Mouse (Mus musculus) cerebellum, adult 8-10 months (tissue): ENCODE measurements around the gene Ap5z1.
A peak's percentile ranks its signal among the peaks of the same experiment; 100 is the strongest.

Source experiments
- DNase-seq: peaks from one replicate; pipeline ENCODE4 v3.0.0; 2022

Ap5z1 gene

DNA sequence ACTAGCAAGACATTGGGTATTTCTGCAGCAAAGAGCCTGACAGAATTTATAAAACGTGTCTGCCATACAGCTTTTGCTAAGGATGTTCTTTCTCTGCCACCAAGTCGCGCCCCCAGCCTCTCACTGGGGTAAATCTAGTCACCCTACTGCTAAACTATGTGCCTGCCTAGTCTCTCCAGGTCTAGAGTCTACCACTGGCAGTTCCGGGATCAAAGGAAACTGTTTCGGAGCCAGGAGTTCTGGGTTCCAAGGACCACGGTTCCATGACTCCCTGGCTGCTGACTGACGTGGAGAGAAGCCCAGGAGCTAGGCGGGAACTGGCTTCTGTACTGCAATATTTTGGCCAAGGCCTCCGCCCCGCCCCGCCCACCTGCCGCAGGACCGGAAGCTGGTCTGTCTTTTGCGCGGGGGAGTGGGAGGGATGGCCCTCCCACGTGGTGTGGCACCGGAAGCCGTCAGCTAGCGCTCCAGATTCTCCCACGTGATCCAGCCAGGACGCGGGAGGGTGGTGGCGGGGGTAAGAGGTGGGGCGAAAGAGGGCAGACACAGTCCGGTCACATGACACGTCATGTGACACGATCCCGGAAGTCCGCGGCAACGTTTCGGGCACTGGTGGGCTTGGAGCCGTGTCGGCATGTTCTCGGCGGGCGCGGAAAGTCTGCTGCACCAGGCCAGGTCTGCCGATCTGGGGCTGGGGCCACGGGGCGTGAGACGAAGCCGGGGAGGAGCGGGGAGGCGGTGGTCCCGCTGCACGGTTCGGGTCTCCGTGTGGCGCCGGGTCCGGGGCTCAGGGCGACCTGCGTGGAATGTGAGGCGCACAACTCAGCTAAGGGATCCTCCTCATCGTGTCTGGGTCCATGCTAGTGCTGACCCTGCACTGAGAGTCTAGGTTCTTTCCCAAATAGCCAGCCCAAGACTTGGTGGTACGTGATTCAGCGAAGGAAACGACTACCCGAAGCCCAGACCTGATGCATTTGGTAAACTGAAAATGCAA, at the start of gene Ap5z1:
Gene Ap5z1, plus strand, starts transcription at position 484 of the 994 bp plus-strand sequence.
- DNase-seq, result peak; percentile 89

DNA sequence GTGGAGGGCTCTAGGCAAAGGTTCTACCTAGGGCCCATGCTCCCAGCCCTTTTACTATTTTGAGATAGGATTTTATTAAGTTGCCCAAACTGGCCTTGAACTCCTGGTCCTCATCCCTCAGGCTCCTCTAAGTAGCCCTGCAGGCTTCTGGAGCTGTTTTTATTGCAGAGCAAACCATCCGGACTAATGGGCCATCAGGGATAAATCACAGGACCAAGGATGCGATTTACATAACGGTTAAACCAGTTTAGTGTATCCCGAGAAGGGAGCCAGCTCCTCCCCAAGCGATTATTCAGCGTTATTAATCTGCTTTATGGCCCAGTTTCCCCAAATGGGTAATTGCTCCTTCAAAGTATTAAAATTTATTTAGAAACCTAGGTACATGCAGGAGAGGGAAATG, 48.3 kb upstream of the Ap5z1 start:
- DNase-seq, result no peak

- no peak for DNase-seq
These were observed 47.5 kb upstream of the Ap5z1 start for GRCm38 (mm10) chr5:142416070-142416775.

GRCm38 (mm10) chr5:142417104-142417503, 46.6 kb upstream of the Ap5z1 start:
- no peak for DNase-seq

- no peak for DNase-seq
These were observed 45.9 kb upstream of the Ap5z1 start for GRCm38 (mm10) chr5:142417876-142418275.

- DNase-seq, result no peak
These were observed 45.3 kb upstream of the Ap5z1 start for GRCm38 (mm10) chr5:142418419-142418818.

- no peak for DNase-seq
These were observed 43.4 kb upstream of the Ap5z1 start for GRCm38 (mm10) chr5:142420317-142420716.

DNA sequence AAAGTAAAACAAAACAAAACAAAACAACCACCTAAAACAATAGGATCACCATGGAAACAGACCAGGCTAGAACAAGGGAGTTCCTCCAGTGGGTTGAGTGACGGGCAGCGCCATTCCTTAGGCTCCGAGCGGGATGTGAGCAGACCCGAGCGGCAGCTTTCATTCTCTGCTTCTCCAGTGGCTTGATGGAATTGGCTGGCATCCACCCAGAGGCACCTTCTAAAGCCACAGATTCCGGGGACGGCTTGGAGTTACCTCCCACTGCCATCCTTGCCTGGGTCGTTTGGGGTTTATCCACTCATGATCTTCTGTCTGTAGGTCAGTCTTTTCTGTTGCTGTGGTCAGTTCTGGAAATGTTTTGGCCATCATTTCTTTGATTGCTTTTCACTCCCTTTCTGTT, 42.8 kb upstream of the Ap5z1 start:
- no peak for DNase-seq

DNA sequence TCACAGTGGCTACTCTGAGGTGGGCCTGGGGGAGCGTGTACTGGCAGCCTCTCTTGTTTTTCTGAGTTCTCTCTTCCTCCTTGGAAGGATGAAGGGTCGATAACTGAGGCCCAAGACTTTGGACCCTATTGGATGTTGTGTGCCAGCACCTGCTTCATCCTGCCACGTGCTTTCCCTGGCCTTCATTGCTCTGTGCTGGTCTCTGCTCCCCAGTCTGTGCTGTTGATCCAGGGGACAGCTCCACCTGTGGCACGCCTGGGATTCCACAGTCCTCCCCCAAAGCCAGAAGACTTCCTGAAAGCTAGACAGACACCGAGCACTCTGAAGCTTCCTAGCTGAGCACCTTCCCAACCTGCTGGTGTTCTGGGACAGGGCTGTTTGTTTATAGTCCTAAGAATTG, 41.9 kb upstream of the Ap5z1 start:
- no peak for DNase-seq

- DNase-seq, result no peak
These were observed 40.6 kb upstream of the Ap5z1 start for GRCm38 (mm10) chr5:142423141-142423540.

GRCm38 (mm10) chr5:142423701-142424100, 40.0 kb upstream of the Ap5z1 start:
- no peak for DNase-seq

DNA sequence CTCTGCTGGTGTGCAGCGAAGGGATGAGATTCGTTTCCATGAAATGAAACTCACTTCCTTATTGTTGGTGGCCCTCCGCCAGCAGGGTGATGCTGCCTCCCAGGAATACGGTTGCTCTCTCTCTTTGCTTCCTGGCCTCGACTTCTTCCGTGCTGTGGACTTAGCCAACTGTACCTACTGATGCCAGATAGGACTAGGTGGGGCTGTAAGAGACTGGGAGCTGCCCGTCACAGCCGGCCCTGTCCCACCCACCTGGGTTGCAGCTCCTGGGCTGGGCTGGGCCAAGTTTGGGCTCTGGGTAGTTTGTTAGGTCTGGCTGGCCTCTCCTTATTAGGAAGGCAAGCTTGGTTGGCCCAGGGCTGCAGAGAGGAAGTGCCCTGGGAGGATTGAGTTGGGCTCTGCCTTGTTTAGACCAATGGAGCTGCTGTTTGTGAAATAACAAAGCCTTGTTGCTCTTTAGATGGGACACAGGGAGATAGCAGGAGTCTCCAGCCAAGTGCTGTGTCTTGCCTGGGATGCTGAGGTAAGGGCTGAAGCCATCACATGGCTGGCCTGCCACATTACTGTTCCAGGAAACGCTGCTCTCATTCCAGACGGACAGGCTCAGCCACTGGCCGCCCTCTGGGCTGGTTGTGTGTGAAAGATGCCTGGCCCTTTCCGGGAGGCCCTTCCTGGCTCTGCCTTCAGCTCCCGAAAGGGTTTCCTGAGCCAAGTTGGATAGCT, 39.0 kb upstream of the Ap5z1 start:
- DNase-seq, result peak; percentile 46

DNA sequence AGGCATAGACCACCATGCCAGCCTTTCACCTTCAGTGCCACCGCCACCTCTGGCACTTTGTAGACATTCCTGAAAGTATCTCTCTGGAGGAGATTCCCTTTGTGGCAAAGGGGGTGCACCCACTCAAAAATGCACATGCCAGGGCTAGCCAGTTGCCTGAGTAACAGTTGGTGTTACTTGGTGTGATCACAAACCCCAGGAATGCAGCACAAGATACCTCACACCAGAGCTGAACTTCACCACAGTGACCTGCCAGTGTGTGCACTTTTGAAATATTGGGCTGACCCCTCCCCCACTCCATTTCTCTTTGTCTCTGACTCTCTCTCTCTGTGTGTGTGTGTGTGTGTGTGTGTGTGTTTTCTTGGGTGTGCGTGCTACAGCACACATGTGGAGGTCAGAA, 37.3 kb upstream of the Ap5z1 start:
- DNase-seq, result no peak

GRCm38 (mm10) chr5:142427876-142428275, 35.9 kb upstream of the Ap5z1 start:
- DNase-seq, result no peak

- DNase-seq, result no peak
These were observed 35.1 kb upstream of the Ap5z1 start for GRCm38 (mm10) chr5:142428691-142429090.

DNA sequence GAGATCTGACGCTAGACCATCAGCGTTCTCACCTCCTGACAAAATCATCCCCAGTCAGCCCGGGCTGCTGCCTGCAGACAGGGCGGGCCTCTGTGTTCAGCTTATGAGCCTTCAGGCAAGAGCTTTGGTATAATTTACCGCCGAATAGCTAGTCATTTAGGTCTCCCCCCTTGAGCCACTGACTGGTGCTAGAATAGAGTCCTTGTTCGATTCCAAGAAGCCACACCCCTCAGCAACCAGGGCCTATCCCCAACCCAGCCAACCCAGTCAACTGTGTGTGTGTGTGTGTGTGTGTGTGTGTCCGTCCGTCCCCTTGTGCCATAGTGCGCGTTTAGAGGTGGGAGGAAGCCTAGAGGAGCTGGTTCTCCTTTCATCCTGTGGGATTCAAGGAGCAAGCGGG, 32.7 kb upstream of the Ap5z1 start:
- no peak for DNase-seq

DNA sequence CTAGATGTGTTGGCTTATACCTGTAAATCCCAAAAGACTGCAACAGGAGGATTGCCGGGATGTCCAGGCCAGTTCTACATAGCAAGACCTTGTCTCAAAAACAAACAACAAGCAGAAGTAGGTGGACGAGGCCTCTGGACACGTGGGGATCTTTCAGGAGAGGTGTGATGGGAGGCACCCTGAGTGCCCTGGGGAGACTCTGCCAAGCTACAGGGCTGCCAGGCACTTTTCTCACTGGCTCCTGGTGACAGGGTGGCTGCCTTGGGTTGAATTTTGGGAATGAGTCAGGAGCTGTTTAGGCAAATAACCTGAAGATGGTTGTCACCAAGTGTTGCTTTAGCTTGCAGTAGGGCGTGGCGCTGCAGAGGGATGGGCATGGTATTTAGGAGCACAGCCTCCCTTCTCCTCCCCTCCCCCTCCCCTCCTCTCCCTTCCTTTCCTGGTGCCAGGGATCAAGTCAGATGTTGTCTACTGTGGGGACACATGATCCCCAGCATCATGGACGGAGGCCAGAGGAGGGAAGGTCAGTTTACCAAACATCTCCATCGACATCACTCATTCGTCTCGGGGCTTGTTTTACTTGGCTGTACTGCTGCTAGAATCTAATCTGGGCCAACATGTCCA, 31.8 kb upstream of the Ap5z1 start:
- DNase-seq, result no peak

DNA sequence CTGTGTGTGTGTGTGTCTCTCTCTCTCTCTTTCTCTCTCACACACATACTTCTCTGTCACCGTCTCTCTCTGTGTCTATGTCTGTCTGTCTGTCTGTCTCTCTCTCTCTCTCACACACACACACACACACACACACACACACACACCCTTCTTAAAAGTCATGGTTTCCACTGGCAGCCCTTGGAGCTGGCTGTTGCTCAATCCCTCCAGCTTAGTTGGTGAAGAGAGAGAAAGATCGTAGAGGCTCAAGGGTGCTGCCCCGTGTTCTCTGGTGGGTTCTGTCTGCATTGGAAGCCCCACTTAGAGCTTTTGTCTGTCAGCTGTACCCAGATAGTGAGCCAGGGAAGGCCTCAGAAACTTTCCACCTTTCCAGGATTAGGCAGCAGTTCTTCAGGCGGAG, 31.0 kb upstream of the Ap5z1 start:
- DNase-seq, result no peak

- DNase-seq, result no peak
These were observed 29.7 kb upstream of the Ap5z1 start for GRCm38 (mm10) chr5:142434052-142434451.

DNA sequence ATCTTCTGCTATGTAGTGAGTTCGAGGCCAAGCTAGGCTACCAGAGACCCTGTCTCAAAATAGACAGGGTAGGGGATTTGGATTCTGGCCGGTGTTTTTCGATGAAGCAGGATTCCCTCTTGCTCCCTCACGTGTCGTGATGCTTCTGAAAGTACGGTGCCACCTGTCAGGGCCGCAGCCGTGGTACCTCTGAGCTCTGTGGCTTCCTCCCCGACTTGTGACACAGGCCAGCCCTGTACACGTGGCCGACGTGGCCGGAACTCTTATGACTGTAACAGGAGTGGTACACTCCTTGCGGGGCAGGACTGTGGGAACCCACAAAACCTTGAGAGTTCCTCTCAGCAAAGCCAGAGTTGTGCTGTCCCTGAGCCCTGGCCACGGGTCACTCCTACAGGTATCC, 28.0 kb upstream of the Ap5z1 start:
- DNase-seq, result no peak

DNA sequence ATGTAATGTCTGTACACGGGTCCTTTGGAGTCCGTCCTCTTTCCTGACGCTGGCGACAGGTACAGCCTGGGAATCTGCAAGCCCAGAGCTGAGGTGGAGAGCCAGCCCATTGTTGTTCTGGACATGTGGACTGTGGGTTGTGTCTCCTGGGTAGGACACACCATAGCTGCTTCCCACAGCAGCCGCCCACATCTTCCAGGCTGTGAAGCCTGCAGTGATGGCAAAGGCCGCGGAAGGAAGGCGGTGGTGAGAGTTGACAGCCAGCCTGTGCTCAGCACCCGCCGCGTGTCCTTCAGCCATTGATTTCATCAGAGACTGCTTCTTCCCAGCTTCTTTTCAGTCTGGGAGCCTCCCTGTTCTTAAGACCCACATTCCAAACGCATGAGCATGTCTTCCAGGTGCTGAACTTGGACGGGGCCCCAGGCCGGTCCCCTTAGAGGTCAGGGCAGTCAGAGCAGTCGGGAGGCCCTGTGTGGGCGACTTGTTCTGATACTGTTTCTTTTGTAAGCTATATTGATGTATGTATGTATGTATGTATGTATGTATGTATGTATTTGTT, 25.3 kb upstream of the Ap5z1 start:
- DNase-seq, result no peak

- no peak for DNase-seq
These were observed 23.8 kb upstream of the Ap5z1 start for GRCm38 (mm10) chr5:142439911-142440432.
